Mouse (Mus musculus): ENCODE measurements at regions not wholly inside any gene's neighbourhood (a gene's known extent, or its start where the extent isn't known, plus 50 kb on each side); places are given as distances from the start of the nearest gene placed in this dataset. TPM values are rescaled to one million over a fixed set of nuclear protein-coding genes. Genes with fewer than 3 reads are reported as not detected.

DNA sequence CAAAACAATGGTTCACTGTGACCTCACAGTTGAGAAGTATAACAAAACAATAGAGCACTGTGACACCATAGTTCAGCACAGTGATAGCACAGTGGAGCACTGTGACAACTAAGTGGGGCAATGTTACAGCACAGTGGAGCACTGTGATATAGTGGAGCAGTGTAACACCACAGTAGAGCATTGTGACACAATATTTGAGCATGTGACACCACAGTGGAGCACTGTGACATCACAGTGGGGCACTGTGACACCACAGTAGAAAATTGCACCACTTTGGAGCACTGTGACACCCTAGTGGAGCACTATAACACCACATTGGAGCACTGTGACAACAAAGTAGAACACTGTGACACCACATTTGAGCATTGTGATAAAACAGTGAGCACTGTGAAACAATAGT, 2735.6 kb upstream of the Gm8797 start:
- Histone ChIP-seq H3K4me3 (ENCODE audit: low read depth, low read length) (no peak overlapping the region), H3K9ac (replicated peaks; ENCODE audit: low read depth, low read length) (no peak overlapping the region), H3K27me3 (ENCODE audit: control insufficient read depth, insufficient read depth, low read length) (no peaks in the 10 kb centered on the region), H3K4me1 (ENCODE audit: control insufficient read depth, insufficient read depth) (no peaks in the 10 kb centered on the region), H3K9me3 (replicated peaks; ENCODE audit: control insufficient read depth, low read length) (peaks cover 35% of the 10 kb centered on the region), H3K36me3 (replicated peaks; ENCODE audit: control insufficient read depth, insufficient read depth, low read length) (no peaks in the 10 kb centered on the region), H3K27ac (ENCODE audit: low read depth) (no peak overlapping the region), H3K4me2 (ENCODE audit: low read depth, low read length) (no peak overlapping the region)
- DNase-seq (ENCODE audit: low spot score) (no peak), ATAC-seq (ENCODE audit: insufficient read depth, low read depth) (no peak)
- TF ChIP-seq CTCF (IDR thresholded peaks at IDR 0.05; ENCODE audit: low read depth) (no peak), EP300 (IDR thresholded peaks at IDR 0.05; ENCODE audit: low read depth) (no peak)

- H3K4me3 ChIP-seq (ENCODE audit: low read depth, low read length), result no peak overlapping the region
- DNase-seq (ENCODE audit: low spot score) (no peak), ATAC-seq (ENCODE audit: insufficient read depth, low read depth) (no peak)
- H3K9me3 ChIP-seq (replicated peaks; ENCODE audit: control insufficient read depth, low read length), result peaks cover 31% of the 10 kb centered on the region
- no peak overlapping the region for H3K4me2 ChIP-seq (ENCODE audit: low read depth, low read length)
- TF ChIP-seq EP300 (IDR thresholded peaks at IDR 0.05; ENCODE audit: low read depth) (no peak), CTCF (IDR thresholded peaks at IDR 0.05; ENCODE audit: low read depth) (no peak)
- H3K36me3 ChIP-seq (replicated peaks; ENCODE audit: control insufficient read depth, insufficient read depth, low read length), result no peaks in the 10 kb centered on the region
- WGBS, result 80% methylated on average over 1 of the region's 1 CpGs
- H3K9ac ChIP-seq (replicated peaks; ENCODE audit: low read depth, low read length), result no peak overlapping the region
- H3K27me3 ChIP-seq (ENCODE audit: control insufficient read depth, insufficient read depth, low read length), result no peaks in the 10 kb centered on the region
- no peaks in the 10 kb centered on the region for H3K4me1 ChIP-seq (ENCODE audit: control insufficient read depth, insufficient read depth)
- no peak overlapping the region for H3K27ac ChIP-seq (ENCODE audit: low read depth)
Measured at GRCm38 (mm10) chr3:3016572-3016971, 2734.0 kb upstream of the Gm8797 start.

GRCm38 (mm10) chr3:3032793-3033192, 2717.8 kb upstream of the Gm8797 start:
- Histone ChIP-seq H3K27ac (ENCODE audit: low read depth) (no peak overlapping the region), H3K36me3 (replicated peaks; ENCODE audit: control insufficient read depth, insufficient read depth, low read length) (no peaks in the 10 kb centered on the region), H3K4me3 (ENCODE audit: low read depth, low read length) (no peak overlapping the region), H3K9ac (replicated peaks; ENCODE audit: low read depth, low read length) (no peak overlapping the region), H3K9me3 (replicated peaks; ENCODE audit: control insufficient read depth, low read length) (peaks cover 36% of the 10 kb centered on the region; the same call in 1 of the 2 replicates), H3K4me2 (ENCODE audit: low read depth, low read length) (no peak overlapping the region), H3K4me1 (ENCODE audit: control insufficient read depth, insufficient read depth) (no peaks in the 10 kb centered on the region), H3K27me3 (ENCODE audit: control insufficient read depth, insufficient read depth, low read length) (no peaks in the 10 kb centered on the region)
- 64% methylated on average over 2 of the region's 2 CpGs for WGBS
- DNase-seq (ENCODE audit: low spot score) (no peak), ATAC-seq (ENCODE audit: insufficient read depth, low read depth) (no peak)
- TF ChIP-seq CTCF (IDR thresholded peaks at IDR 0.05; ENCODE audit: low read depth) (no peak), EP300 (IDR thresholded peaks at IDR 0.05; ENCODE audit: low read depth) (no peak)

Small RNA genes lying in the stretch of these regions (microRNA-seq; reads per million reads assigned to microRNA genes)
- not detected for gene Gm27460
- gene Gm28002, result not detected
